Mouse (Mus musculus) adrenal gland (tissue): Measurements from ENCODE around the gene Dagla.

Experiments
- intact Hi-C: fragments of 180-260 bp; cut with DNase I; formaldehyde crosslinking; loops from one replicate; pipeline ENCODE4 v1.15.1; 2025
- long read RNA-seq, 2 experiments: library from polyadenylated mRNA; unstranded; transcript quantifications; one replicate each; pipeline ENCODE4 v2.0.0; 2020; ENCODE audit warnings: borderline replicate concordance in 1 of 2; ENCODE audit not compliant: insufficient replicate concordance in 1 of 2

Gene Dagla
- long read RNA-seq, experiment 1 = 0 reads
- long read RNA-seq, experiment 2 = 0 reads

- intact Hi-C loops = loop anchor here (2.0 kb wide), 1 partner anchor 38 kb away; no protein-coding TSS in a partner anchor
Measured at GRCm38 (mm10) chr19:10304810-10305544, at the start of gene Dagla. Gene Dagla (minus strand): TSS chr19:10304877.

- intact Hi-C loops = no loop called here
Measured at GRCm38 (mm10) chr19:10352218-10352617, 47.5 kb upstream of the Dagla start.

- intact Hi-C loops = no loop called here
Measured at GRCm38 (mm10) chr19:10347628-10348273, 43.1 kb upstream of the Dagla start.

GRCm38 (mm10) chr19:10345696-10346095 is 41.0 kb upstream of the Dagla start:
- intact Hi-C loops = no loop called here

DNA sequence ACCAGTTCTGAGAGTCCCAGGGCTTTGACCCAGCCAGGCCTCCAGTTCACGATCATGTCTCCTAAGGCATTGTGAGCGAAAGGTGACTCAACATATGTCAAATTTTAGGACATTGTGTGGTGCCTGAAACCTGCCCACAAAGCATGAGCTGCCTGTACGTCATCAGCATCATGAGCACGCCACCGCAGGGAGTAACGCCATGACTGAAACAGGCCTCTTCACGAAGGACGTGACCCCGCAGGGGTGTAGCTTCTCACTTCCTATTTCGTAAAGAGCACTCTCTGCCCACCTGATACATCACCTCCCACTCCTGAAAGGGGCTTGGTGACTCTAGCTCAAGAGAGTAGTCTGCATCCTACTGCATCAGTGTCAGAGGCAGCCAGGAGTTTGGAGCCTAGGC is 39.2 kb upstream of the Dagla start:
- intact Hi-C loops = loop anchor here (5.0 kb wide), 1 partner anchor 48 kb away; no protein-coding TSS in a partner anchor

DNA sequence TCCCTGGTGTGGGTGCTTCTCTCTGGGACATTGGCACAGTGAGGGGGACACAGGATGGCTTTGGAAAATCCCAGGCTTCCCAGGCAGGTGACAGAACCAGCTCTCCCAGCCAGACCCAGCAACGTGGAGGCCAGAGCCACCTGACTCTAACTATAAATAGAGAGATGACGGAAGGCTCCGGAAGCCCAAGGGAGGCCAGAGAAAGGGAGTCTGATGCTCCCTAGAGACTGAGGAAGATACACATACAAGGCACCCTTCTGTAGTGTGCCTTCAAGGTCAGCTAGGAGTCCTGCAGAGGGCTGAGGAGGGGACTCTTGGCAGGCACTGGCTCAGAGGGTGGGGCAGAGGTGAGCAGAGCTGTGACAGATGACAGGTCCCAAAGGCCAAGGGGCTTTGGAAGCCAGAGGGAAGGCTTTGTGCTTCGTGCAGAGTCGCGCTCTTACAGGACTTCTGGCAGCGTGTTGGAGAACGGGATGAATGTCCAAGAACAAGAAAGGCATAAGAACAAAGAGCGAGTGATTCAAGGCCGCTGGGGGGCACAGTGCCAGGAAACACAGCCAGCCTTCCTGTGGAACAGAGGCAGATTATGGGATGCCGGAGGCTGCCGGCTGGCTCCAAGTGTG is 37.3 kb upstream of the Dagla start:
- intact Hi-C loops = loop anchor here (5.0 kb wide), 1 partner anchor 50 kb away; no protein-coding TSS in a partner anchor

GRCm38 (mm10) chr19:10341152-10341551 is 36.5 kb upstream of the Dagla start:
- intact Hi-C loops = loop anchor here (5.0 kb wide), 1 partner anchor 51 kb away; no protein-coding TSS in a partner anchor

- intact Hi-C loops = loop anchor here (5.0 kb wide), 1 partner anchor 52 kb away; no protein-coding TSS in a partner anchor
Measured at GRCm38 (mm10) chr19:10340661-10341060, 36.0 kb upstream of the Dagla start.

- intact Hi-C loops = no loop called here
Measured at GRCm38 (mm10) chr19:10339271-10339670, 34.6 kb upstream of the Dagla start.

GRCm38 (mm10) chr19:10338724-10339123 is 34.0 kb upstream of the Dagla start:
- intact Hi-C loops = no loop called here

GRCm38 (mm10) chr19:10334467-10334866 is 29.8 kb upstream of the Dagla start:
- intact Hi-C loops = loop anchor here (5.0 kb wide), 1 partner anchor 153 kb away; no protein-coding TSS in a partner anchor

GRCm38 (mm10) chr19:10333545-10334252 is 29.0 kb upstream of the Dagla start:
- intact Hi-C loops = loop anchor here (2.0 to 5.0 kb wide), 2 partner anchors 103 to 154 kb away; no protein-coding TSS in a partner anchor

DNA sequence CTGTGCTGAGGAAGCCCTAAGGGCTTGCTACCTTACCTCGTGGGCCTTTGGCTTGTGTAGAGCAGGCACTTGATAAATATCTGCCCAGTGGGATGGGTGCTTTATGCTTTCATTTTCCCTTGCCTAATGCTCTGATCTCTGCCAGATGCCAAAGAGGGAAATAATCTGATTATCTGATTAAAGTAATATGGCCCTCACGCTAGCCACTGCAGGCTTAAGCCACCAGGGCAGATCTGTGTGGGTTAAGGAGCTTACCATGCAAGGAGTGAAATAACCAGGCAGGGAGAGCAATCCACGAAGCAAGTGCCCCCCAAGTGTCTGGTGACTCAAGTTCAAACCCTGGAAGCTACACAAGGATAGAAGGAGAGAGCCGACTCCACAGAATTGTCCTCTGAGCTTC is 27.0 kb upstream of the Dagla start:
- intact Hi-C loops = loop anchor here (2.0 to 5.0 kb wide), 2 partner anchors 105 to 156 kb away; no protein-coding TSS in a partner anchor

DNA sequence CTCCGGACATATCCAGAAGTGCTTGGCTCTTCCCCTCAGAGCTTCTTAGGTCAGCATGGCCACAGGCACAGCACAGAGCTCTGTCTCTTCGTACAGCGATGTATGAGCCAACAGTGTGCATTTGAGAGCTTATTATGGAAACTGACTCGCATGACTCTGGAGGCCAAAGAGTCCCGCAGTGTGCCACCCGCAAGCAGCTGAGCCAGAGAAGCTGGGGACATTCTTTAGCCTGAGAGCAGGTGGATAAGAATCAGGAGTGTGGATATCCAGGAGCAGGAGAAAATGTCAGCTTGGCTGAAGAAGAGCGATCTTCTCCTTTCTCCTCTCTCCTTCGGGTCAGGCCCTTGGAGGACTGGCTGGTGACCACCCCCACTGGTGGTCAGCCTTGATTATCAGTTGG is 24.4 kb upstream of the Dagla start:
- intact Hi-C loops = no loop called here

- intact Hi-C loops = no loop called here
Measured at GRCm38 (mm10) chr19:10326609-10327008, 21.9 kb upstream of the Dagla start.

DNA sequence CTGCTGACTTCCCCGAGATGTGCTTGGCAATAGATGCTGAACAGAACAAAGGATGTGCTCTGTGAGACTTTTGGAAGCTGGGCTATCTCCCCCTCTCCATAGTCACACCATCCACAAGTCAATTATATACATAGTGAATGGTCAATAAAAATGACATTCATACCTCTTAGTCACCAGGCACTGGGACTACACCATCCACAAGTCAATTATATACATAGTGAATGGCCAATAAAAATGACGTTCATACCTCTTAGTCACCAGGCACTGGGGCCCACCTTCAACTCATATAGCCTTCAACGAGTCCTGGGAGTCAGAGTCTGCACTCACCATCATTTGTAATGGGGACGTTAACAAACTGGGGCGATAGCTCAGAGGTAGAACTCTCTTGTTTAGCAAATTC is 19.2 kb upstream of the Dagla start:
- intact Hi-C loops = no loop called here

DNA sequence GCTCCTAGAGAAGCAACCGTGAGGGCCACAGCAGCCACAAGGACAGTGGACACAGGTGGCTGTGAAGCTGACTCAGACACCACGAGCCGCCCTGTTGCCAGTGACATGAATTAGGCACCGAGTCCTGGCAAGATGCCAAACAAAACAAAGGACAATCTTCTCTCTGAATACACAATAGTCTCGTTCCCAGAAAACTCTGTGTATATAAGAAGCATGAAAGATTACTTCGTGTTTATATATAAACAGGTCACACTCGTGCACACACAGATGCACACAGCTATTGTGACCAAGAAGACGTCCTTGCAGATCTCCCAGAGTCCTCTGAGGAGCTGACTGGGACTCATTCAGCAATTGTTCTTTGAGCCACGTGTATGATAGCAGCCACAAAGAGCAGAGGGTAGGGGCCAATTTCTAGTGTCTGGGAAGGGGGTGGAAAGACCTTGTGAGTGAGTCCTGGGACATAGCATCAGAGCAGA is 18.7 kb upstream of the Dagla start:
- intact Hi-C loops = no loop called here

- intact Hi-C loops = no loop called here
Measured at GRCm38 (mm10) chr19:10317795-10318194, 13.1 kb upstream of the Dagla start.

DNA sequence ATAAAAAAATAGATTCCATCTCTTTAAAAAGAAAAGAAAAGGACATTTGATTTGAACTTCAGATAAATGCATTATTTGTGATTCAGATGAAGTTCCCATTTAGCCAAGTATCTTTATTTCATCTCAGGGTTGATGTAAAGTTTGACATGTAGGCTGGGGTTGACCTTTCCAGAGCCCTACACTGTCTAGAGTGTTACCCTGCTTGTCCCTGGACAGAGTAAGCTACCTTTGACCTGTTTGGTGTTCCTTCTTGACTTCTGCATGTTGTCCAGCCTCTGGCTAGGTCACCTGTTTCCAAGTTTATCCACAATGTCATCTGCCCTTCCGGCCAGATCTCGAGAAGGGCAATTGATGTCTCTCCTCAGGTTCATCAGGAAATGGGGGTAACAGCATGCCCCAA is 12.7 kb upstream of the Dagla start:
- intact Hi-C loops = no loop called here

- intact Hi-C loops = no loop called here
Measured at GRCm38 (mm10) chr19:10316956-10317355, 12.3 kb upstream of the Dagla start.

DNA sequence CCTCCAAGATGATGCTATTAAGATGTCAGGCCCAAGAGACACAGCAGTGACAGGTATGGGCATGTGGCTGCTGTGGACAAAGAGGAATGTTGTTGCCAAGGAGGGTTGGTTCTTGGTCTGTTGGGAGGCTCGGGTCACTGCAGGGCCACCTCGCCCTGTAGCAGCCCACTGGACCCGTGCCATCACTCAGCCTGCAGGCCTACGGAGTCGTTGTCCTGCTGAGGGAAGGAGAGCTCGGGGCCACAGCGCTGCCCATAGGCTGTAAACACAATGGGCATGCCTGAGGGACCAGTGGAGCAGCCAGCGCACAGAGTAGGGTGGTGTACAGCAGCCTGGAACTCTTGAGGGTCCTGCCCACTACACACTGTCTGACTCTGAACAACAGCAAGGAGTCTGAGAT is 7.4 kb upstream of the Dagla start:
- intact Hi-C loops = no loop called here
